Mouse (Mus musculus) adrenal gland, postnatal 25 days (tissue): ENCODE results near the gene Itga8. TPM values are rescaled to one million over a fixed set of nuclear protein-coding genes. Genes with fewer than 3 reads are reported as not detected.

Experiments
- DNase-seq: peaks from one replicate; pipeline ENCODE4 v3.0.0; 2021; ENCODE audit warnings: mixed read lengths
- total RNA-seq: library from RNA; stranded (reverse); gene quantifications from 2 replicates; pipeline ENCODE4 v1.2.3, GENCODE M21; 2021

Gene Itga8
- total RNA-seq, 1 experiment from 2014 or later: 20.0 TPM

DNA sequence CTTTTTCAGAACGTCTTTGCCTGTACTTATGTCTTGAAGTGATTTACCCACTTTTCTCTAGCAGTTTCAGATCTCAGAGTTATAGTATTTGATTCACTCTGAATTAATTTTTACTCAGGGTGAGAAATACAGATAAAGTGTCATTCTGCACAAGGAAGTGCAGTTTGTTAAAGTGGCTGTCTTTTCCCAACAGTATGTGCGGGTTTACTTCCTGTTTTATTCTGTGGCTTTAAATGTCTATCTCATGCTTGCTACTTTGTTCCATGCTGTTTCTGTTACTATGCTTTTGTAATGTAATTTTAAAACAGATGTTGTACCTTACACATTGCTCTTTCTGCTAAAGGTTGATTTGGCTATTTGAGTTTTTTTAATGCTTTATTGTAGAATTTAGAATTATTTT is 216.2 kb downstream of the Itga8 start:
- DNase-seq: no peak

- DNase-seq: no peak
Observed at GRCm38 (mm10) chr2:12084341-12084740, 217.4 kb downstream of the Itga8 start.

DNA sequence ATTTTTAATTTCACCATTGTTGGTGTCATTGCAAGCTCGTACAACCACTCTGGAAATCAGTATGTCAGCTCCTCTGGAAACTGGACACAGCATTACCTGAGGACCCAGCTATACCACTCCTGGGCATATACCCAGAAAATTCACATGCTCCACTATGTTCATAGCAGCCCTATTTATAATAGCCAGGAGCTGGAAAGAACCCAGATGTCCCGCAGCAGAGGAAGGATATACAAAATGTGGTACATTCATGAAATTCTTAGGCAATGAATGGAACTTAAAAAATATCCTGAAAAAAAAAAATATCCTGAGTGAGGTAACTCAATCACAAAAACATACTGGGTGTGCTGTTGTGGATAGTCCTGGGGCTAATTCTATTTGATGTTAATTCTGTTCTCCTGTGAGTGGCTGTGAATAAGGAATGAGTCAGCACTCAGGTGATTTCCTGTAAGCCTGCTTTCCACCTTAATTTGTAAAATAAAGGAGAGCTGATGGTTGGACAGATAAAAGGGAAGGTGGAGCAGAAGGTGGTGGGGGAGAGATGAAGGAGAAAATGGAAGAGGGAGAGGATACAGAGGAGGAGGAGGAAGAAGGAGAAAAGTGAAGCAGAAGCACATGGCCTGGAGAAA is 224.3 kb downstream of the Itga8 start:
- no peak for DNase-seq

- DNase-seq: no peak
Observed at GRCm38 (mm10) chr2:12065669-12066399, 235.9 kb downstream of the Itga8 start.

GRCm38 (mm10) chr2:12060034-12060723 is 241.5 kb downstream of the Itga8 start:
- no peak for DNase-seq

Other genes starting within 250 kb of the Itga8 start
- 52.8 and 54.6 TPM in 2 replicates for gene Mindy3, start 117.5 kb upstream of the Itga8 start, total RNA-seq